Mouse (Mus musculus) cortical plate, adult 2 months (tissue): Measurements from ENCODE around the gene A930004D18Rik.

ENCODE experiments used
- CTCF ChIP-seq: fragments of 200-500 bp; IDR thresholded peaks from 2 replicates; pipeline ENCODE4 v1.5.1; 2011; ENCODE audit warnings: mild to moderate bottlenecking, control low read depth, low read length; ENCODE audit not compliant: insufficient read depth; ENCODE audit errors: extremely low read depth
- POLR2A ChIP-seq: fragments of 200-500 bp; IDR thresholded peaks from 2 replicates; pipeline ENCODE4 v1.6.1; 2011; ENCODE audit warnings: mild to moderate bottlenecking, low read length, control low read depth; ENCODE audit not compliant: insufficient read depth; ENCODE audit errors: extremely low read depth

GRCm38 (mm10) chr2:18053951-18054530 lies 16.5 kb upstream of the A930004D18Rik start:
- no peak for TF ChIP-seq CTCF
- TF ChIP-seq POLR2A = no peak
